In genomic region chr5:75044310-75044904, GRCm38 (mm10) we compare ENCODE assay signal across 8 mouse cellular contexts. TPM values are rescaled to one million over a fixed set of nuclear protein-coding genes. Genes with fewer than 3 reads are reported as not detected.
DNase-seq lines count a peak whose midpoint lies in the region; ATAC-seq and TF ChIP-seq lines count a peak whose summit lies in the region.

Gene Chic2 (minus strand): TSS chr5:75044774.

- peak; percentile 70 for ATAC-seq in activated CD4-positive, CD25-positive, alpha-beta regulatory T cell, adult 4 months
- ATAC-seq in inflammation-experienced regulatory T-cells, adult 6 months: peak; percentile 76
- ATAC-seq in megakaryocyte progenitor cell, adult 5-6 weeks (replicated peaks; ENCODE audit: poor library complexity): peak; percentile 81

- H3K4me1 ChIP-seq in cortical plate, adult 2 months (ENCODE audit: control insufficient read depth, insufficient read depth, low read length): peaks cover 1% of the 10 kb centered on the region; the same call in 1 of the 2 replicates

- TF ChIP-seq POLR2A in cortical plate, adult 2 months (IDR thresholded peaks at IDR 0.05; ENCODE audit: extremely low read depth, insufficient read depth, low read length): 0 out of 2 replicates have a peak, but pooled peaks have one; percentile 15

- TF ChIP-seq CTCF in cortical plate, adult 2 months (IDR thresholded peaks at IDR 0.05; ENCODE audit: extremely low read depth, insufficient read depth, low read length): no peak

- intact Hi-C loops in left cerebral cortex, postnatal 10 days (cut with DNase I): no loop called here

- H3K4me3 ChIP-seq in cortical plate, adult 2 months (ENCODE audit: insufficient read depth, low read length): peak within 1 kb of the TSS; percentile 82

- H3K27ac ChIP-seq in cortical plate, adult 2 months (ENCODE audit: insufficient read depth, low read length): peak within 1 kb of the TSS; percentile 95

- DNase-seq in gastrocnemius, postnatal 10 days: peak; percentile 89
- DNase-seq in left cerebral cortex, postnatal 10 days (ENCODE audit: extremely low spot score in 1 of 2, low spot score in 2 of 2): peak; percentile 83 to 93
- peak; percentile 90 to 91 for DNase-seq in right cerebral cortex, postnatal 10 days (ENCODE audit: low spot score in 2 of 2)
- DNase-seq in urinary bladder, postnatal 25 days (ENCODE audit: low spot score): peak; percentile 80

RNA-seq across cellular contexts. Expression of gene Chic2, which starts in this region (rescaled TPM):
- polyA plus RNA-seq in activated CD4-positive, CD25-positive, alpha-beta regulatory T cell, adult 4 months (2017; shearing (Covaris generic)): 1 to 10 TPM; 6.0 to 8.1 TPM
- 15.0 and 15.3 TPM in 2 replicates for polyA plus RNA-seq in cortical plate, adult 2 months (2012; rRNA removed)
- 10 to 100 TPM; 24.5 to 25.9 TPM for total RNA-seq in gastrocnemius, postnatal 10 days (2021)
- 10 to 100 TPM in 1 of 3 experiments, 1 to 10 TPM in 2; 5.5 to 11.5 (median 9.3) TPM for polyA plus RNA-seq in inflammation-experienced regulatory T-cells, adult 6 months (2017; shearing (Covaris generic))
- total RNA-seq in left cerebral cortex, postnatal 10 days (2021): 10 to 100 TPM; 21.6 to 22.5 TPM
- total RNA-seq in megakaryocyte progenitor cell, adult 5-6 weeks (2015): 49.1 and 57.3 TPM in 2 replicates
- 33.8 and 34.5 TPM in 2 replicates for total RNA-seq in megakaryocyte progenitor cell, adult 5-6 weeks (2017)

Comparison
In these comparisons a context has a peak if more than half of its experiments do, and no peak if none do; other contexts are left out.
1. Peak in every context shown above with its lines: DNase-seq, ATAC-seq, H3K4me3 ChIP-seq and H3K27ac ChIP-seq.